Mouse (Mus musculus) limb, embryonic 11.5 days (tissue): ENCODE results near the gene Dync1i1. TPM values are rescaled to one million over a fixed set of nuclear protein-coding genes. Genes with fewer than 3 reads are reported as not detected.
A peak's percentile ranks its signal among the peaks of the same experiment; 100 is the strongest.

Experiments
- ATAC-seq: fragments of 200-750 bp; cut with Nextera tagmentation; 2 replicates; pipeline ENCODE4 v1.8.0; 2017; ENCODE audit warnings: low read depth; ENCODE audit not compliant: insufficient number of reproducible peaks, low FRiP score, low TSS enrichment
- DNase-seq: peaks from one replicate; pipeline ENCODE4 v3.0.0-alpha.2; 2015; ENCODE audit warnings: low spot score
- H3K27ac ChIP-seq: fragments of 300-500 bp; sonication (generic); replicated peaks from 2 replicates; pipeline ENCODE4 v1.5.1; 2014; ENCODE audit warnings: low read depth, mild to moderate bottlenecking, low read length
- H3K27me3 ChIP-seq: fragments of 300-500 bp; sonication (generic); 2 replicates; pipeline ENCODE4 v1.6.1; 2014; ENCODE audit warnings: mild to moderate bottlenecking, low read length, mixed read lengths; ENCODE audit not compliant: control insufficient read depth, insufficient read depth
- H3K36me3 ChIP-seq: fragments of 300-500 bp; sonication (generic); 2 replicates; pipeline ENCODE4 v1.6.1; 2014; ENCODE audit warnings: mild to moderate bottlenecking, low read length, moderate library complexity, mixed read lengths; ENCODE audit not compliant: control insufficient read depth, insufficient read depth
- H3K4me1 ChIP-seq: fragments of 300-500 bp; sonication (generic); 2 replicates; pipeline ENCODE4 v1.6.1; 2014; ENCODE audit warnings: low read length, mixed read lengths; ENCODE audit not compliant: control insufficient read depth, insufficient read depth
- H3K4me2 ChIP-seq: fragments of 300-500 bp; sonication (generic); 2 replicates; pipeline ENCODE4 v1.6.1; 2014; ENCODE audit warnings: low read depth, mild to moderate bottlenecking, moderate library complexity; ENCODE audit not compliant: severe bottlenecking
- H3K4me3 ChIP-seq: fragments of 300-500 bp; sonication (generic); 2 replicates; pipeline ENCODE4 v1.5.1; 2014; ENCODE audit warnings: low read depth, low read length
- H3K9ac ChIP-seq: fragments of 300-500 bp; sonication (generic); 2 replicates; pipeline ENCODE4 v1.6.1; 2014; ENCODE audit warnings: mild to moderate bottlenecking, low read length
- H3K9me3 ChIP-seq: fragments of 300-500 bp; sonication (generic); 2 replicates; pipeline ENCODE4 v1.6.1; 2016; ENCODE audit warnings: low read length; ENCODE audit not compliant: control insufficient read depth
- WGBS: fragments of 180-500 bp; shearing (Covaris S2); extraction: QIAGEN DNeasy Blood & Tissue Kit; methylation state at CpG from one replicate; pipeline ENCODE4 v1.1.7; 2014; 5-methylcytosine and 5-hydroxymethylcytosine counted together
- polyA plus RNA-seq: library from polyadenylated mRNA; unstranded; fragments of >200 nt; fragmentation: Nextera tagmentation; extraction: Ambion mirVana; gene quantifications from 2 replicates; pipeline ENCODE4 v1.2.1, GENCODE M21; 2014

The Dync1i1 gene
- polyA plus RNA-seq, 1 experiment from 2014 or later: 5.7 TPM

GRCm38 (mm10) chr6:5783830-5784229, 58.4 kb downstream of the Dync1i1 start:
- no peak overlapping the region for H3K4me2 ChIP-seq
- no peak overlapping the region for H3K9ac ChIP-seq
- WGBS: 74% methylated on average over 14 of the region's 14 CpGs
- H3K27me3 ChIP-seq: no peaks in the 10 kb centered on the region
- no peaks in the 10 kb centered on the region for H3K36me3 ChIP-seq
- ATAC-seq (no peak), DNase-seq (no peak)
- H3K9me3 ChIP-seq: no peaks in the 10 kb centered on the region
- H3K4me1 ChIP-seq: no peaks in the 10 kb centered on the region
- no peak overlapping the region for H3K27ac ChIP-seq
- no peak overlapping the region for H3K4me3 ChIP-seq

- Histone ChIP-seq H3K27ac (no peak overlapping the region), H3K4me3 (no peak overlapping the region), H3K4me1 (no peaks in the 10 kb centered on the region), H3K36me3 (no peaks in the 10 kb centered on the region), H3K9me3 (no peaks in the 10 kb centered on the region), H3K9ac (no peak overlapping the region), H3K4me2 (no peak overlapping the region), H3K27me3 (no peaks in the 10 kb centered on the region)
- no peak for DNase-seq
- 77% methylated on average over 7 of the region's 7 CpGs for WGBS
- ATAC-seq: no peak
These were observed 65.2 kb downstream of the Dync1i1 start for GRCm38 (mm10) chr6:5790607-5791006.

GRCm38 (mm10) chr6:5794106-5794753, 68.8 kb downstream of the Dync1i1 start:
- H3K36me3 ChIP-seq: no peaks in the 10 kb centered on the region
- ATAC-seq (no peak), DNase-seq (no peak)
- no peaks in the 10 kb centered on the region for H3K27me3 ChIP-seq
- H3K4me2 ChIP-seq: no peak overlapping the region
- H3K4me3 ChIP-seq: no peak overlapping the region
- no peak overlapping the region for H3K9ac ChIP-seq
- no peaks in the 10 kb centered on the region for H3K9me3 ChIP-seq
- WGBS: 75% methylated on average over 5 of the region's 5 CpGs
- H3K27ac ChIP-seq: no peak overlapping the region
- no peaks in the 10 kb centered on the region for H3K4me1 ChIP-seq

- no peak overlapping the region for H3K27ac ChIP-seq
- H3K4me2 ChIP-seq: no peak overlapping the region
- WGBS: 76% methylated on average over 2 of the region's 2 CpGs
These were observed 69.9 kb downstream of the Dync1i1 start for GRCm38 (mm10) chr6:5795314-5795713.

GRCm38 (mm10) chr6:5802124-5802839, 76.8 kb downstream of the Dync1i1 start:
- H3K27ac ChIP-seq: peak overlapping the region; percentile 61
- H3K4me2 ChIP-seq: no peak overlapping the region
- H3K4me3 ChIP-seq: no peak overlapping the region
- H3K9me3 ChIP-seq: no peaks in the 10 kb centered on the region
- DNase-seq (no peak), ATAC-seq (peak; percentile 57)
- no peaks in the 10 kb centered on the region for H3K36me3 ChIP-seq
- 47% methylated on average over 6 of the region's 6 CpGs for WGBS
- H3K27me3 ChIP-seq: no peaks in the 10 kb centered on the region
- H3K9ac ChIP-seq: no peak overlapping the region
- peaks cover 5% of the 10 kb centered on the region for H3K4me1 ChIP-seq

More at GRCm38 (mm10) chr6:5795314-5795713, 69.9 kb downstream of the Dync1i1 start:
- Histone ChIP-seq H3K9ac (no peak overlapping the region), H3K4me1 (no peaks in the 10 kb centered on the region), H3K36me3 (no peaks in the 10 kb centered on the region), H3K4me3 (no peak overlapping the region), H3K9me3 (no peaks in the 10 kb centered on the region), H3K27me3 (no peaks in the 10 kb centered on the region)
- DNase-seq (no peak), ATAC-seq (no peak)

GRCm38 (mm10) chr6:5802840-5803491, 77.5 kb downstream of the Dync1i1 start:
- Histone ChIP-seq H3K27me3 (no peaks in the 10 kb centered on the region), H3K4me1 (peaks cover 11% of the 10 kb centered on the region), H3K9ac (no peak overlapping the region), H3K4me3 (no peak overlapping the region), H3K27ac (peak overlapping the region; percentile 61), H3K4me2 (no peak overlapping the region), H3K36me3 (no peaks in the 10 kb centered on the region), H3K9me3 (no peaks in the 10 kb centered on the region)
- peak; percentile 51 for ATAC-seq
- DNase-seq: peak; percentile 41
- WGBS: 29% methylated on average over 11 of the region's 11 CpGs

- Histone ChIP-seq H3K27me3 (no peaks in the 10 kb centered on the region), H3K9me3 (no peaks in the 10 kb centered on the region), H3K27ac (peak overlapping the region; percentile 49), H3K4me1 (peaks cover 16% of the 10 kb centered on the region), H3K9ac (no peak overlapping the region), H3K36me3 (no peaks in the 10 kb centered on the region), H3K4me2 (no peak overlapping the region), H3K4me3 (no peak overlapping the region)
- DNase-seq (peak; percentile 55), ATAC-seq (peak; percentile 82; the same call in 1 of the 2 replicates)
- 23% methylated on average over 3 of the region's 3 CpGs for WGBS
These were observed 82.6 kb downstream of the Dync1i1 start for GRCm38 (mm10) chr6:5808008-5808421.

GRCm38 (mm10) chr6:5812076-5812475, 86.6 kb downstream of the Dync1i1 start:
- Histone ChIP-seq H3K4me2 (no peak overlapping the region), H3K27me3 (no peaks in the 10 kb centered on the region), H3K27ac (no peak overlapping the region), H3K36me3 (no peaks in the 10 kb centered on the region), H3K9ac (no peak overlapping the region), H3K4me3 (no peak overlapping the region), H3K9me3 (no peaks in the 10 kb centered on the region), H3K4me1 (peaks cover 12% of the 10 kb centered on the region)
- WGBS: 76% methylated on average over 1 of the region's 1 CpGs
- ATAC-seq (no peak), DNase-seq (no peak)
